Mouse (Mus musculus): ENCODE measurements around the gene H3f3b.

DNA sequence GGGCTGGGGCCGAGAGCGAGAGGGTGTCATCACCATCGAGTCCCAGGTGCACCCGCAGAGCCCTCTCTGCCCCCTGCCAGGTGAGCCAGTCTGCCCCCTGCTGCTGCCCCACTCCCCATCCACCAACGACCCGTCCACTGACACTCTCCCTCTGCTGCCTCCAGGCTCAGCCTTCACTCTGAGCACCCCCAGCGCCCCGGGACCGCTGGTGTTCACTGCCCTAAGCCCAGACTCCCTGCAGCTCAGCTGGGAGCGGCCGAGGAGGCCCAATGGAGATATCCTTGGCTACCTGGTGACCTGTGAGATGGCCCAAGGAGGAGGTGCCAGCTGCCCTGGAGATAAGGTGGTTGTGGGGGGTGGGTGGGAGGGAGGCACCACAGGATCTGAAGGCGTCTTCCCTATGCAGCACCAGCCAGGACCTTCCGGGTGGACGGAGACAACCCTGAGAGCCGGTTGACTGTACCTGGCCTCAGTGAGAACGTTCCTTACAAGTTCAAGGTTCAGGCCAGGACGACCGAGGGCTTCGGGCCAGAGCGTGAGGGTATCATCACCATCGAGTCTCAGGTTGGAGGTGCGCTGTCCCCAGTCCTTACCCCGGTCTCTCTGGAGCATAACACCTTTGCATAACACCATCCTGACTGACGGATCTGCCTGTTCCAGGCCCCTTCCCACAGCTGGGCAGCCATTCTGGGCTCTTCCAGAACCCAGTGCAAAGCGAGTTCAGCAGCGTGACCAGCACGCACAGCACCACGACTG is 20.5 kb downstream of the H3f3b start:
- TF ChIP-seq CTCF (IDR thresholded peaks at IDR 0.05; ENCODE audit: control insufficient read depth, insufficient read depth, low read length) (no peak), POLR2A (IDR thresholded peaks at IDR 0.05; ENCODE audit: borderline replicate concordance, control insufficient read depth, low read depth, low read length) (no peak)

Data from bone marrow, adult 2 months (tissue).